Mouse (Mus musculus) kidney, adult 18-20 months (tissue): ENCODE measurements around the gene Aldh5a1.
A peak's percentile ranks its signal among the peaks of the same experiment; 100 is the strongest.
"Not testable (repeated sequence)": the region's sequence is repeated elsewhere in the genome, so short reads cannot be mapped to it uniquely, and the experiment has no call there.

Experiments
- DNase-seq: peaks from one replicate; pipeline ENCODE4 v3.0.0; 2021

The Aldh5a1 gene

DNA sequence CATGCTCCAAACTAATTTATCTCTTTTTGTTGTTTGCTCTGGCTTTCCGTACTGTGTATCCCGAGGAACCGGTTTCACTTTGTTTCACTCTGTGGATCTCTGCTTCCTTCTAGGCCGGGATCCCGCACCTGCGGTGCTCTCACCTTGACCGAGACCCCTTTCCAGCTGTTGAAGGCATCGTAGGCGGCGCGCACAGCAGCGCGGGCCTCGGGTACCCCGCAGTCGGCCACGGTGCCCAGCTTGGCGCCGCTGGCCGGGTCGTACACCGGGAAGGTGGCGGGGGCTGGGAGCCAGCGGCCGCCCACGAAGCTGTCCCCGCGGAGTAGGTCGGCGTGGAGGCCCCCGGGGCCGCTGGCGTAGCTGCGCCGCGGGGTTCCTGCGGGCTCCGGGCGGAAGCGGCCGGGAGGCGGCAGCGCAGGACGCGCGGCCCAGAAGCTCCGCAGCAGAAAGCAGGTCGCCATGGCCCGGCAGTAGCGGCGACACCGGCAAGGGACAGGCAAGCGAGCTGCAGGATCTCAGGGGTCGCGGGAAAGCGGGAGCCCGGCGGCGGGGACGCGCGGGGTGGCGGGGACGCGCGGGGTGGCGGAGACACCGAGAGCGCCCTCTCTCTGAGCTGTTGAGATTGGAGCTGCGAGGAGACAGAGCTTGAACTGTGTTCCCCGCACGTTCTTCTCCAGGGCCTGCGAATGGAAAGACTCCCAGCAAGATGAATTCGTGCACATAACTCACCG lies at the start of gene Aldh5a1:
Gene Aldh5a1 (minus strand): TSS at position 554 of the 731 bp plus-strand sequence.
- DNase-seq, result peak; percentile 85

DNA sequence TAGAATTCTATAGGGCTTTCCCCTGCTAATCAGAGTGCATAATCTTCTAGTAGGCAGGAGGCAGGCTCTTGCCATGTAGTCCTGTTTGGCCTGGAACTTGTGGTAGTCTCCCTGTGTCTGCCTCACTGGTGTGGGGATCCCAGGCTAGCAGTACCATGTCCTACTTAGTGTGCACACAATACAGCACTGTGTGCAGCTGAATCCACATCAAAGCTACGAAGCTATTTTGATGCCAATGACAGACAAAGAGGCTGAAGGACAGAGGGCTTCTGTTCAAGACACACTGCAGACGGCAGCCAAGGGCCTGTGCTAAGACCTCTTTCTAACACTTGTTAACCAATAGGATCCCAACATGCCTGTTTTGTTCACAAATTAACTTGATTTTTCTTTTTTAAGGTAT lies 48.0 kb upstream of the Aldh5a1 start:
- no peak for DNase-seq

DNA sequence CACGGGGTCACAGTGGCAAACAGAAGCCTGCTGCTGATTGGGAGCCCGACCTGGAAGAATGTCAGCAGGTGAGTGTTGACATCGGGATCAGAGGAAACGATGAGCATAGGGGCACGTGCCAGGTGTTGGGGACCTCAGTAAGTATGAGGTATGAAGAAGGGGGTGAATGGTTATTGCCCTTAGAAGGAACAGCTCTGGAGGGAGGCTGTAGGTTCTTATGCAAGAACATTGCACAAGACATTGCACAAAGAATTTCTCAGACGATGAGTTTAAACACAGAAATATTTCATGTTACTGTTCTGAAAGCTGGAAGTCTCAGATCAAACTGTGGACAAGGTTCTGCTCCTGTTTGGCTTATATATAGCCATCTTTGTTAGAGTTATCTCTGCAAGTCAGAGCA lies 43.6 kb upstream of the Aldh5a1 start:
- no peak for DNase-seq

DNA sequence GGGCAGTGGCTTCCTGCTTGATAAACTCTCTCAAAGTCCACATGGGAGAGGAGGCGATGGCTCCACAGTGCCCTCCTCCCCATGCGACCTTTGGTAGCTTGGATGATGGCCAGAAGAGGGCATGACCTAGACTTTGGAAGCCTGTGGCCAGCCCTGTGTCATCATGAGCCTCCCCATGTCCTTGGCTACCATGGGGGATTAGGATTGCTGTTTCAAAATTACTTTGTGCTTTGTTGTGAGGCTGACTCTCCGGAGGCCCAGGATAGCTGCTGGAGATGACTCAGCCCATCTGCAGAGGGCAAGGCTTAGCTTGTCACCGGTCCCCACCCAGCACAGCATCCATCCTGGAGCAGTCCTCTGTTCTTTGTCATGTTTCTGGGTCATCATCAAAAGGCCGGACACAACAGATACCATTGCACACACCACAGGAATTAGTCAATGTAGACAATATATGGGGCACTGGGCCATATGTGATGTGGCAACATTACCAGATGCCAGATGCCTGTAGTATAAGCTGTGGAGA lies 40.4 kb upstream of the Aldh5a1 start:
- peak; percentile 74 for DNase-seq

DNA sequence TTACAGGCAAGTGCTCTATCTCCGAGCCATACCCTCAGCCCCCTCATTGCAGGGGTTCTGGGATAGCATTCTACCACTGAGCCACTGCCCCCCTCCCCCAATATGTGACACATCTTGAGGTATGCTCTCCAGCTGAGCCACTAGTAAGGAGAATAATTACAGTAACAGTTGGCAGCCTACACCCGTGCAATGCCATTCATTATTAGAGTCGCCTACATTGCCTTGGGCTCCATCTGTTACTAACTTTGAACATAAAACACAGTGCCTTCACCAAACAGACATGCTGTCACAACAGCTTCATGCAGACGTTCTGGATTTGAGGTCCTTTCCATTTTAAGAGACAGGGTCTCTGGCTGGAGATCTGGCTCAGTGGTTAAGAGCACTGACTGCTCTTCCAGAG lies 38.9 kb upstream of the Aldh5a1 start:
- no peak for DNase-seq

DNA sequence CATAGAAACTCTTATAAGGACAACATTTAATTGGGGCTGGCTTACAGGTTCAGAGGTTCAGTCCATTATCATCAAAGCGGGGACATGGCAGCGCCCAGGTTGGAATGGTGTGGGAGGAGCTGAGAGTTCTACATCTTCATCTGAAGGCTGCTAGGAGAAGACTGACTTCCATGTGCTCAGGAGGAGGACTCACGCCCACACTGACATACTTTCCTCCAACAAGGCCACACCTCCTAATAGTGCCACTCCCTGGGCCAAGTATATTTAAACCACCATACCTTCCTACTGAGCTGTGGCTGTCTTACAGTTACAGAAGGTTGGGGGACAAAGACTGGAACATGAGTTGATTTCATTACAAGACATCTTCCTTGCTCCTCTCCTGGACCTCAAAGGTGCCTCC lies 34.3 kb upstream of the Aldh5a1 start:
- DNase-seq, result not testable (repeated sequence)

DNA sequence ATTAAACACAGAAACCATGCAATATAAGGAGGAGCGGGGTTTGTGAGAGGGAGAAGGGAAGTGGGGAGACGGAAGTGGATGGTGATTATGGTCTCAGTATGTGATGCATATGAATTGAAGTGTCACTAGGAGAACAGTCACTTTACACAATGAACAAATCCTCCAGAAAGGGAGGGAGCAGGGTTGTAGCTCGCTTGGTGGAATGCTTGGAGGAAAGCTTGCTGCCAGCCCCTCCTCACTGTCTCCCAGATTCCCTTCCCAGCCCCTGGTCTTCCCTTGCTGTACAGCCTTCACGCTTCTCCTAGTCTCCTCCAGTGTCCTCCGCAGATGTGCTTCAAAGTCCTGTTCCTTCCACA lies 28.4 kb upstream of the Aldh5a1 start:
- no peak for DNase-seq

DNA sequence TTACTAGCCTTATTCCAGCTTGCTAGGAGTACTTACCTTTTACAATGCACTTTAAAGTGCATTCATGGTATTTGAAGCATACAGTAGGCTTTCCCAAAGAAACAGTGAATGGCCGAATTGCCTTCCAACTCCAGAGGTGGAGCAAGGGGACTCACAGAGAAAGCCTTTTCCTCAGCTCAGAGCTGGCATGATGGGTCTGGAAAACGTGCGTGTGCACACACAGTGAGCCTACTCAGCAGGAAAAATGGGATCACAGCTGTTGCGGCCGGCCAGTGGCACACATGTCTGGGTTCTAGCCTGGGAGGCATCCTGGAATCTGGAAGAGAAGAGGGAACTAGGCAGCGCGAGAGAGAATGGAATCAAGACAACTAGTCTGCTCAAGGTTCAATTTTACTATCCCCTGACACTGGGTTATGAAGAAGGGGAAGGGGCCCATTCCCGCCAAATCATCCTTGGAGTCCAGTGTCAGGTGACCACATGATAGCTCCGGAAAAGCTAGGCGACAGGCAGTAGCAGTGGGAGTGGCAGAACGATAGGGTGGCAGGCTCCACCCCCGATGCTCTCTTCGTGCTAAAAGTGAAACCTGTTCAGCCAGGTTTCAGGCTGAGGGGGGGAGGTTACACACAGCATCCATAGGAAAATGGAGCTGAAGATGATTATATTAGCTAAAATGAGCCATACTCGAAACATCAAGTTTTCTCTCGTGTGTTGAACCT lies 27.8 kb upstream of the Aldh5a1 start:
- no peak for DNase-seq

DNA sequence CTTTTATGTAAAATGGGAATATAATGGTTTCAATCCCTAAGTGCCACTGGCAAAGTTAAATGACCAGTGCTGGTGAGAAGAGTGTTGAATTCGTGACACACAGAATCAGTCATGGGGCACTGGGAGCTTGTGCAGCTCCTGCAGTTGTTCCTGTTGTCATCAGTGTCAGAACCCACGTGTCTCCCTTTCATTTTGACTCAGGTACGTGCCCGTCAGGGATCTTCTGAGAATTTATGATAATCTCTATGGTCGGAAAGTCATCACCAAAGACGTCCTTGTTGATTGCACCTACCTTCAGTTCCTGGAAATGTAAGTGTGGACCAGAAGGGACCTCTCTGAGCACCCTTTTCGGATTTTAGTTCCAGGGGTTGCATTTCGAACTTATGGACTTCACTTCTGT lies 24.7 kb upstream of the Aldh5a1 start:
- no peak for DNase-seq

DNA sequence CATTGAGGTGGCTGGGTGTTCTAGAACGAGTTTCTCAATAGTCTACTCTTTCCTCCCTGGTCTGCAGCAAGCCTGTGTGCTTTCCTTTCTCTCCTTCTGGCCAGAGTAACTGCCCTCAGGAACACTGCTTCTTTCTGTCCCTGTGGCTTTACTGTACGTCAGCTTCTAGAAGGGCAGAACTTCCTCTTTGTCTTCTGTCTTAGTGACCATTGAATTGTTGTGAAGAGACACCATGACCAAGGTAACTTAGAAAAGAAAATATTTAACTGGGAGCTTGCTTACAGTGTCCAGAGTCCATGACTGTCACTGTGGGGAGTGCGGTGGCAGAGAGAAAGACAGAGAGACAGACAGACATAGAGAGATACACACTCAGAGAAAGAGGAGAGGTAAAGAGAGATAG lies 22.6 kb upstream of the Aldh5a1 start:
- no peak for DNase-seq

DNA sequence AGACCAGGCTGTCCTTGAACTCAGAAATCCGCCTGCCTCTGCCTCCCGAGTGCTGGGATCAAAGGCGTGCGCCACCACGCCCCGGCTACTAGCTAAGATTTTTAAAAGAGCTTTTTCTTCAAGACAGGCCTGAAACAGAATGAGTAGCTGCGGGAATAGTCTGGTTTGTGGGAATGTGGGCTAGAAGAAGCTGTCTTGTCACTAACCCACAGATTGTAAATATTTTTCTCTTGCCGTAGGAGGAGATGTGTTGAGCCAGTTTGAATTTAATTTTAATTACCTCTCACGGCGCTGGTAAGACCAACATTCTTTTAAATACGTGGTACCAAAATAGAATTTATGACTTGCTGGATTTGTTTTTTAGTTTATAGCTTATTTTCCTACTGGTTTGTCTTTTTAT lies 21.2 kb upstream of the Aldh5a1 start:
- DNase-seq, result no peak

DNA sequence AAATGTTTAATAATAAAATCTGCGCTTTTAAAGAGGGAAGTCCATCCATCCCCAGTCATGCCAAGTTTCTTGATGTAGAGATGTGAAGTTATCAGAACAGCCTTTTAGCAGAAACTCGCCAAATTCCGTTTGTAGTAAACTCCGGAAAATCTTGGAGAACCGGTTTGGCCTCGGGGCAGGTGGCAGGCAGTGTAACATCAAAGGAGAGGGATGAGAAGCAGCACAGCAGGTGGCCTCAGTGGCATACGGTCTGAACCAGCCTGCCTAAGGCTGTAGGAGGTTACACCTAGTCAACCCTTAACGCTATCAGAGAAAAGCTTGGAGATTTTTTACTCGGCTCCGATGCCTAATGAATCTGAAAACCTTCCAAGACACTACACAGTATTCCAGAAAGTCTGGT lies 18.0 kb upstream of the Aldh5a1 start:
- DNase-seq, result no peak

DNA sequence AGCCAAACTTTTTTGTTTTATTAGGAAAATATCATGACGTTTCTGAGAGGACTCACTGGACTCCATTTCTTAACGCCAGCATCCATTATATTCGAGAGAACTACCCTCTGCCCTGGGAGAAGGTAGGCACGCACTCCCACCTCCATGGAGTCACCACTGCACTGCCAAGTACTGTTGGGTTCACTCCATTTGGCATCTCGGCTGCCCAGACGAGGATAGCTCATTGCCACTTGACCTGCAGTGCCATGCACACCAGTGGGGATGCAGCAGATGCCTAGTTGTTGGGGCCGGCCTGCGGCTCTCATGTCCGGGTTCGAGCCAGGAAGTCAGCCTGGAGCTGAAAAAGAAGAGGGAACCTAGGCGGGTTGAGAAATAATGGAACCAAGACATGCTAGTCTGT lies 17.6 kb upstream of the Aldh5a1 start:
- DNase-seq, result no peak

DNA sequence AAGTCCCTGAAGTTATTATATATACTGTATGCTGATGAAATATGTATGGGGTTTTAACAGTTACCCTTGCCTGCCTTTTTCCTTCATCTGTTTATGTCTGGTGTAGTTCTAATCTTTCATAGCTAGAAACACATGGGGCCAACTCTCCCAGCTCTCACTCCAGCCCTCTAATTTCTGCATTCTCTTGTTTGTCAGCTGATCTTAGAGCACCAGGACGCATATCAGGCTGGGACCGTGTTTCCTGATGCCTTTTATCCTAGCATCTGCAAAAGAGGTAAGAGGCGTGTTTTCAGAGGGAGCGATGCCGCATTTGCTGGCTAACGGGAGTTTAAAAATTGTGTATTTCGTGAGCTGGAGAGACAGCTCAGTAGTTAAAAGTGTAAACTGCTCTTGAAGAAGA lies 15.2 kb upstream of the Aldh5a1 start:
- no peak for DNase-seq

DNA sequence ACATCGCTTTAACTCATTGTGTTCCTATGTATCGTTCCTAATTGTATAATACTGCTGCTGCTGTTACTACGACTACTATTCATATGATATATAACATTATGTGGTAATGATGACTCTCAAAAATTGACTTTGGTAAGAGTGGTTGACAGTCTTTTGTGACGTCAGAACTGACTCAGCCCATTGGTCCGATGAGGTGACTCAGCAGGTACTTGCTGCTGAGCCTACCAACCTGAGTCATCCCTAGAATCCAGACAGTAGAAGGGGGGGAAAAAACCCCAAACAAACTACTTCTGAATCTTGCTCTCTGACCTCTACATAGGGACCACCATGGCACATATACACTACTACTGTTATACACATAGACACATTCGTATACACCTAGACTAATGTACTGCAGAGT lies 11.4 kb upstream of the Aldh5a1 start:
- DNase-seq, result no peak

DNA sequence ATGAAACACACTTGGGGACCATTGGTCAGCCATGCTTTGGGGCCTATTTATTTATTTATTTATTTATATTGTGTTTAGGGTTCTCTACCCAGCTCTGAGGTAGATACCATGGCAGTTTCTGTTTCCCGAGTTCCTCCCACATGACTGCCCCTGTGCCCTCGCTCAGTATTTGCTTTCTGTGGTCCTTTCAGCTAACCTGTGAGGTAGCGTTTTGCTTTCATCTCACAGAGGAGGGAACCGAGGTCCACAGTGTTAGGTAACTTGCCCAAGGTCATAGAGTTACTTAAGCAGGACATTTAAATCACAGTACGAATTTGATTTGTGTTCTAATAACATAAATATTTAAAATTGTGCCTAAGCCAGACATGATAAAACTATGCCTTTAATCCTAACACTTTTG lies 9.7 kb upstream of the Aldh5a1 start:
- no peak for DNase-seq

DNA sequence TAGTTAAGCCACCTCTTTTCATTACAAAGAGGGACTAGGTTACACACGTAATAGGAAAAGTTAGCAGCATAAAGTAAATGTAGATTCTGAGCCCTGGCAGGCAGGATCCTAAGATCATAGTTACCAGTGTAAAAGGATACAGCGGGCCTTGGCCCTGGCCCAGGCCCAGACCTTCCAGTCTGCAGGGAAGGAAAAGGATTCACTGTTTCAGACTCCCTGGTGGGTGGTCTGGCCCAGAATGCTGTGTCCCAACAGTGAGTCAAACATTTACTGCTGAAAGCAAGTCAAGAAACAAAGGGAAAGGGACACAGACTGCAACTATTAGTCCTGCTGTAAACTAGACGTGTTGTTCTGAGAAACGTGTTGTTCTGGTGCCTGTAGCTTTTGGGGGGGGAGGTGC lies 8.1 kb upstream of the Aldh5a1 start:
- no peak for DNase-seq

DNA sequence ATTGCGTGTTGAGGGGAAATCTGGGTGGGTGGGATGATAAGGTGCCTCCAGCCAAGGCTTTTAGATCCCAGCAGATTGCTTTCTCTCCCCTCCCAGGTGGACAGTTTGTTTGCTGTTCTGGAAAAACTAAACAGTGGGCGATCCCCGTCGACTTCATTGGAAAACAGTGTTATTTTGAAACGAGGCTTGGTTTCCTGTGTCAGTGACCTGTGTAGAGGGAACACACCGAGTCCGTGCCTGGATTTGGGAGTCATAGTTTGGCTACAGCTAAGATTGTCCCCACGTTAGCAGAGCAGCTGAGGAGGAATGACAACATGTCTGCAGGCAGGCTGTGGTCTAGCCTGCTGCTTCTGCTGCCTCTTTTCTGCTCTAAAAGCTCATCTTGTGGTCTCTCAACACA lies 5.8 kb upstream of the Aldh5a1 start:
- DNase-seq, result no peak

DNA sequence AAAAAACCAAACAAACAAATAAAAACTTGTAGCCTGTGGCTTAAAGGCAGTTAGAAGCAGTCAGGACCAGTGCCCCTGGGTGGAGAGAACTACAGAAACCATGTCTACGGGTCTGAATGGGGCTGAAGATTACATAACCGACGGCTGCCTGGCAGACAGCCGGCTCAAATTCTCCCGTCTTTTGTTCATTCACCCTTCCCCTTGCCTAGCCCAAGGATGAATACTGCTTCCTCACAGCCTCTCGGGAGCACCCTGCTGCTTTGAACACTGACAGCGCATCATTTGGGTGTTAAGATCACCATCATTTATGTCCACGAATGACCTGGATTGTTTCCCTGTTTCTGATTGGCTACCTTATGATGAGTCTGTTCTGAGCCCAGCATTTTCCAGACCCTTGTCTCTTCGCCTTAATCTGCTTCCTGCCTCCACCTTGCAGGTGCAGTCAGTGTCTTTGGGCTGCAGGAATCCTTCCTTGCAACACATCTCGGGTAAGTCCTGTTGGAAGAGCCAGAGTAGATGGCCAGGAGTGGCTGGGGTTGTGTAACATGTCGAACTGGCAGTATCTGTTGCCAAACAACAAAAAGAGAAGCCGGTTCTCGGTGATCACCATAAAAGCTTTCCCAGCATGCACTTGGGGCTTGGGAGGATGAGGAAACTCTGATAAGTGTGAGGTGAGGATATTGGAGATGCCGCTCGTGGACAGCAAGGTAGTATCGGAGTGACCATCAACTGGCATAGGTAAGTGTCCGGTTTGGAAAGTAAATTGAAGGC lies 5.2 kb upstream of the Aldh5a1 start, which contains the start of gene Gpld1:
Gene Gpld1 (plus strand): TSS at position 641 of the 771 bp plus-strand sequence.
- no peak for DNase-seq

DNA sequence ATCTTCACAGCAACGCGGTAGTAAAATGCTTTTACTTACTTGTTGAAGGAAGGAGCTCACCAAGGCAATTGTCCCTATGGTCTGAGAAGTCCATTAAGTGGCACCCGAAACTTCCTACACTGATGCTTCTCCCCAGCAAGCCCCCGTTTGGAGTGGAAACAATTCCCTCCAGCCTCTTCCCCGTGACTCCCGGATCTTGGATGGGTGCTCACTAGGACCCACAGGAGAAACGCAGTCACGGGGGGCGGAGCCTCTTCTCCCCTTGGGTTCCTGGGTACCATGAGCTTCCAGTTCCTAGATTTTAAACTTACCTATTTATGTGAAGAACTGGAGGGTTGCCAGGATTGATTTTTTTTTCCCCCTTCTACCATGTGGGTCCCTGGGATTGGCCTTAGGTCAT lies 2.0 kb upstream of the Aldh5a1 start:
- DNase-seq, result no peak

DNA sequence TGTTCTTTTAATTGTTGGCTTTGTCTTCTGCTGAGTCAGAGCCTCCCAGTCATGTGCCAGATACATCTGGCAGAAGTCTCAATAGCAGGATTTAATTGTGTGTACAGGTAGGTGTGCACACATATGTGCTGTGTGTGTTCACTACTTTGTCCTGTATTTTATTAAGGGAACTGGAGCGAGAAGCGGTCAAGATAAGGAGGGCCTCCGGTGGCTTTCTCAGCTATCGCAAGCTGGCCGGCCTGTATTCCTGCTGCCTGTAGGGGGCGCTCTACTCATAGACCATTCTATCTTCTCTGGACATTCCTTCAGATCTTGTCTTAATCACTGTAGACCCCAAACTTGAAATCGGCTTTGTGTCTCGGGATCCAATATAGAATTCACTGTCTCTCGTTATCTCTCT lies 1.2 kb upstream of the Aldh5a1 start:
- DNase-seq, result peak; percentile 78

DNA sequence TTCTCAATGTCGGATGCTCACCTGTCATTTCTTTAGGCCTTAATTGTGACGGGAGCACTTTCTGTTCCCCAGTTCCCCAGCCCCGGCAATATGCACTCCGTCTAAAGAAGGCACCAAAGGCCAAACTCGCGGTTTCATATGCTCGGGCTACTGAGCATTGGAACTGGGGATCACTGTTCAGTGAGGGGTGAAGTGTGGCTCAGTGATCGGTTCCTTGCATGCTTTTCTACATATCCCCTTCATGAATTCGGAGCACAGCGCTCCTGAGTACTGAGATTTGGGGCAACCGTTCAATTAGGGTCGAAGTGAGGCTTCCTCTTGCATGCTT lies 342 bp upstream of the Aldh5a1 start:
- no peak for DNase-seq

DNA sequence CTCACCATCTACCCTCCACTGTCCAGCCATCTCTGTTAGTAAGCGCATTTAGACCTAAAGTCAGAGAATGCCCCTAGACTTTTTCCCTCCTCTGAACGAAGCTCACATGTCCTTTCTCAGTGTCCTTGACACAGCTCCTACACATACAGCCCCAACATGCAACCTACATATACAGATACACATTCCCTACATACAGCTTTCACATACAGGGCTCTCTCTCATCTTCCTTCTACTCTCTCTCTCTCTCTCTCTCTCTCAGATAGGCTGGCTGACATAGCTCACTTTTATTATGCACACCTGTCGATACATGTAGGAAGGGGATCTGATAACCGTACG lies 721 bp downstream of the Aldh5a1 start:
- DNase-seq, result no peak

DNA sequence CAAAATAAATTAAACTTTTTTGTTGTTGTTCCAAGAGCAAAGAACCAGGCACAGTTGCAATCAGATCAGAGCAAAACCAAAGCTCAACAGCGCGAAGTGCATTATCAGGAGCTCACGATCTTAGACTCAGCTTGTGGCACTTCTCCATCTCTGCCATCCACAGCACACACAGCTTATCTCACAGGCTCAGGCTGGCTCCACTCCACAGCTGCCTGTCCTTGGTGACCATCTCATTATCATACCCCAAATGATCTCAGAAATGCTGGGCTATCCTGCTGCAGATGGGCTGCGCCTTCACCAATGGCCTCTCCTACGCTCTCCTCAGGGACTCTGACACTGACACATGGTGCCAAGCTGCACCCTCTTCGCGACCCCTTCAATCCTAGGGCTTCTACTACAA lies 4.3 kb downstream of the Aldh5a1 start:
- DNase-seq, result no peak
